Mouse (Mus musculus): ENCODE measurements around the gene Dpm2. TPM values are rescaled to one million over a fixed set of nuclear protein-coding genes. Genes with fewer than 3 reads are reported as not detected.

Gene Dpm2
- polyA plus RNA-seq, 1 experiment from 2014 or later, result 120 TPM

- Histone ChIP-seq H3K9me3 (ENCODE audit: control insufficient read depth) (no peaks in the 10 kb centered on the region), H3K4me1 (replicated peaks; ENCODE audit: control insufficient read depth, insufficient read depth, low read length) (0 out of 2 replicates have a peak, but pooled peaks cover 11% of the 10 kb centered on the region), H3K27ac (ENCODE audit: low read depth, low read length) (no peak overlapping the region), H3K9ac (ENCODE audit: low read depth, low read length) (no peak overlapping the region), H3K27me3 (replicated peaks; ENCODE audit: control insufficient read depth, insufficient read depth, low read length) (no peaks in the 10 kb centered on the region), H3K36me3 (ENCODE audit: control insufficient read depth, insufficient read depth) (no peaks in the 10 kb centered on the region), H3K4me2 (replicated peaks; ENCODE audit: low read depth) (no peak overlapping the region), H3K4me3 (ENCODE audit: low read depth, low read length) (no peak overlapping the region)
- WGBS, result 87% methylated on average over 2 of the region's 2 CpGs
- TF ChIP-seq CTCF (IDR thresholded peaks at IDR 0.05; ENCODE audit: low read depth), result no peak
- ATAC-seq, result no peak
Observed at GRCm38 (mm10) chr2:32533163-32533562, 37.5 kb upstream of the Dpm2 start.

DNA sequence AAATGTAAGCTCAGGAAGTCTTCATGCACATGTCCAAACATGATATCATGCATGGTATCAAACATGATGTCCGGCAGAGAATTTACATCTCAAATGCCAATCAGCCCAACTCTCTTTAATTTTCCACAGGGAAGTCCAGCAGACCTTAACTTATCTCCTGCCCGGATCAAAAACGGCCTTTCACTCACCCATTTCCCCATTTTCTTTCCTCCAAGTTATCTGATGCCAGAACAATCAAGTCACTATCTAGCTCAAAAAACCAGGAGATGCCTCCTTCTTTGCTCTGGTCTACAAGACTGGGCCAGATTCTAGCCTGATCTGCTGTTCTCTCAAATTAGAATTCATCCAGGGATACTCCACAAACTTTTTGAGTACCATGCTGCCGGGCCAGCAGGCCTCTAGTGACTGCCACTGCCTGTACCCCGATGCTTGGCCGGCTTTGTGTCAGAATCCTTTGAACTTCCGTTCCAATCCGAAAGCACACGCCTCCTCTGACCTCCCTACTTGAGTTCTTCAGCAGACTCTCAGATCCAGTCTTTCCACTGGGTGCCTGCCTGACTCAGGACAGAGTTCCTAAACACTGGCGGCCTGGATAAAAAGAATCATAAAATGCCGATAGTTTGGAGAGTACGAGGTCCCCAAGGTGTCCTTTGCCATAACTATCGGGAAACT lies 36.5 kb upstream of the Dpm2 start:
- no peaks in the 10 kb centered on the region for H3K36me3 ChIP-seq (ENCODE audit: control insufficient read depth, insufficient read depth)
- H3K4me1 ChIP-seq (replicated peaks; ENCODE audit: control insufficient read depth, insufficient read depth, low read length), result 0 out of 2 replicates have a peak, but pooled peaks cover 11% of the 10 kb centered on the region
- peak overlapping the region; percentile 100 for H3K27ac ChIP-seq (ENCODE audit: low read depth, low read length)
- H3K9me3 ChIP-seq (ENCODE audit: control insufficient read depth), result no peaks in the 10 kb centered on the region
- 7% methylated on average over 13 of the region's 13 CpGs for WGBS
- ATAC-seq, result no peak
- no peaks in the 10 kb centered on the region for H3K27me3 ChIP-seq (replicated peaks; ENCODE audit: control insufficient read depth, insufficient read depth, low read length)
- peak overlapping the region; percentile 91; the same call in 1 of the 2 replicates for H3K9ac ChIP-seq (ENCODE audit: low read depth, low read length)
- peak overlapping the region; percentile 88 for H3K4me2 ChIP-seq (replicated peaks; ENCODE audit: low read depth)
- H3K4me3 ChIP-seq (ENCODE audit: low read depth, low read length), result peak overlapping the region; percentile 91
- no peak for TF ChIP-seq CTCF (IDR thresholded peaks at IDR 0.05; ENCODE audit: low read depth)

DNA sequence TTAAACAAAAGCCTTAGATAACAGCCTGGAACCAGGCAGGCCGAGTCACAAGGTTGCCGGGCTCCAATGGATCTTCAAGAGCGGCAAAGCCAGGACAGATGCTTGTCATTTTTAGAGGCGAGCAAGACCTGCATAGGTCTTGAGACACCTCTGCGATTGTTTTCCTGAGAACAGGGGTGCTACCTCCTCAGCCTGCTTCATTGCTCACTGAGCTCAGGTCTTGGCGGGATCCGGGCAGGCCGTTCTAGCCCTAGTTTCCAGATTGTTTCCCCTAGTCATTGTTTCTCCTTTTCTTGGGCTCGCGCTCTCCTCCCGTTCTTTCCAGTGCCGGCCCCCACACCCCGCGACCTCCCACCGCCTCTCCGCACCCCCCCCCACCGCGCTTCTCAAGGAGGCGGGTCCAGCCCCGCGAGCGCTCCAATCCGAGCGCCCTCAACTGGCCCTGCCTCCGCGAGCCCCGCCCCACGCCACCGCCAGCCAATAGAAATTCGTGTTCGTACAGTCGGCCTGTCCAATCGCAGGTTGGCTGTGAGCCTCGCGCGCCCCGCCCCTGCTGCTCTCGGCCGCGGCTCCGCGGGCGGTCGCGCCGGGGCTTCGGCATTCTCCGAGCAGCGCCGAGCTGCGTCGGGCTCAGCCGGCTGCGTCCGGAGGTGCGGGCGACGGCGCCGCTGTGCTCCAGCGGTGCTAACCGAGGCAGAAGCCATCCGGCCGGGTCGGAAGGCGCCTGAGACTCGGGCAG lies 35.8 kb upstream of the Dpm2 start, which contains the start of gene Fam102a:
Gene Fam102a, plus strand, starts transcription at position 600 of the 739 bp plus-strand sequence.
- no peaks in the 10 kb centered on the region for H3K36me3 ChIP-seq (ENCODE audit: control insufficient read depth, insufficient read depth)
- TF ChIP-seq CTCF (IDR thresholded peaks at IDR 0.05; ENCODE audit: low read depth), result no peak
- H3K4me1 ChIP-seq (replicated peaks; ENCODE audit: control insufficient read depth, insufficient read depth, low read length), result peaks cover 11% of the 10 kb centered on the region; the same call in 1 of the 2 replicates
- ATAC-seq, result peak; percentile 88
- under 1% methylated on average over 66 of the region's 67 CpGs for WGBS
- no peaks in the 10 kb centered on the region for H3K9me3 ChIP-seq (ENCODE audit: control insufficient read depth)
- H3K4me2 ChIP-seq (replicated peaks; ENCODE audit: low read depth), result peak within 1 kb of the TSS; percentile 88
- peak within 1 kb of the TSS; percentile 91 for H3K4me3 ChIP-seq (ENCODE audit: low read depth, low read length)
- peak within 1 kb of the TSS; percentile 100 for H3K27ac ChIP-seq (ENCODE audit: low read depth, low read length)
- no peaks in the 10 kb centered on the region for H3K27me3 ChIP-seq (replicated peaks; ENCODE audit: control insufficient read depth, insufficient read depth, low read length)
- H3K9ac ChIP-seq (ENCODE audit: low read depth, low read length), result peak within 1 kb of the TSS; percentile 91

DNA sequence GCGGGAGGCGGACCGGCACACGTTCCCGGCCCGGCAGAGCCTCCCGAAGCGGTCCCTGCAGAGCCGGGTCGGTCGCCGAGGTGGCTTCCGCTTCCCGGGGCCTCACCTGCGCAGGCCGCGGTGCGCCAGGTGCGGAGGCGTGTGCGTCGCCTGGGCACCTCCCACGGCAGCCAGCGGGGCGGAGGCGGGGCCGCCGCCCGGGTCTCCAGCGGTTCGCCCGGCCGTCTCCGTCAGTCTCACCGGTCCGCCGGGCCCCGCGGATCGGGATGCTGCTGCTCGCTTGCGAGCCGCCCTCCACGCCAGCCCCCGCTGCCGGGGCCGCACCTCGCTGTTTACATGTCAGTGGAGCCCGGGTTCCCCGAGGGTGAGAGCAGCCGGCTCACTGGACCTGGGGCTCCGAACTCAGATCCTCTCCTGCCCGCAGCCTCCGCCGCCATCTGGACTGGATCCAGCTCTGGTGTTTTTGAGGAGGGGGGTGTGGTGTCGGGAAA lies 35.1 kb upstream of the Dpm2 start:
- H3K4me3 ChIP-seq (ENCODE audit: low read depth, low read length), result peak overlapping the region; percentile 91
- peaks cover 11% of the 10 kb centered on the region; the same call in 1 of the 2 replicates for H3K4me1 ChIP-seq (replicated peaks; ENCODE audit: control insufficient read depth, insufficient read depth, low read length)
- H3K4me2 ChIP-seq (replicated peaks; ENCODE audit: low read depth), result peak overlapping the region; percentile 88
- peak overlapping the region; percentile 100 for H3K27ac ChIP-seq (ENCODE audit: low read depth, low read length)
- H3K9ac ChIP-seq (ENCODE audit: low read depth, low read length), result peak overlapping the region; percentile 91
- ATAC-seq, result peak; percentile 85
- no peaks in the 10 kb centered on the region for H3K36me3 ChIP-seq (ENCODE audit: control insufficient read depth, insufficient read depth)
- no peaks in the 10 kb centered on the region for H3K9me3 ChIP-seq (ENCODE audit: control insufficient read depth)
- under 1% methylated on average over 53 of the region's 56 CpGs for WGBS
- H3K27me3 ChIP-seq (replicated peaks; ENCODE audit: control insufficient read depth, insufficient read depth, low read length), result no peaks in the 10 kb centered on the region
- no peak for TF ChIP-seq CTCF (IDR thresholded peaks at IDR 0.05; ENCODE audit: low read depth)

DNA sequence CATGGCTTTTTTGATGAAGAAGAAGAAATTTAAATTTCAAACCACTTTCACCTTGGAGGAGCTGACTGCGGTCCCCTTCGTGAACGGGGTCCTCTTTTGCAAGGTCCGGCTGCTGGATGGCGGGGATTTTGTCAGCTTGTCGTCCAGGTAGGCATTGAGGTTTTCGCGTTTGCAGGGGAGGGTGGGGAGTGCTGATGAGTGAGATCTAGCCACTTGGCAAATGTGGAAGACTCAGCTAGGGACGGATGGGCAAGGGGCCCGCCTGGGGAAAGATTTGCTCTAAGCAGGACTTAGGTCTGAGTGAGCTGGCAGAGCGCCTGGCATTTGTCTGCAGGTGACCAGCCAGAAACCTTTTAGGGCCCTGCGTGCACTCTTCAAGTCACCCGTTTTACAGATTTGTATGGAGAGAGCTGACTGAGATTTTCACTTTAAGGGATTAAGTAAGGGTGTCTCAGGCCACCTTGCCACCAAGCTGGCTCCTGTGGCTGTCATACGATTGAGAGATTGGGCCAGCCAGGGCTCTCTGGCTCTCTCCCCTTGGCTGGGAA lies 34.5 kb upstream of the Dpm2 start:
- H3K4me1 ChIP-seq (replicated peaks; ENCODE audit: control insufficient read depth, insufficient read depth, low read length), result peaks cover 10% of the 10 kb centered on the region; the same call in 1 of the 2 replicates
- H3K4me2 ChIP-seq (replicated peaks; ENCODE audit: low read depth), result peak overlapping the region; percentile 88
- 1% methylated on average over 14 of the region's 14 CpGs for WGBS
- peak overlapping the region; percentile 91 for H3K4me3 ChIP-seq (ENCODE audit: low read depth, low read length)
- H3K27ac ChIP-seq (ENCODE audit: low read depth, low read length), result peak overlapping the region; percentile 100
- no peaks in the 10 kb centered on the region for H3K36me3 ChIP-seq (ENCODE audit: control insufficient read depth, insufficient read depth)
- H3K9me3 ChIP-seq (ENCODE audit: control insufficient read depth), result no peaks in the 10 kb centered on the region
- H3K27me3 ChIP-seq (replicated peaks; ENCODE audit: control insufficient read depth, insufficient read depth, low read length), result no peaks in the 10 kb centered on the region
- H3K9ac ChIP-seq (ENCODE audit: low read depth, low read length), result peak overlapping the region; percentile 91
- TF ChIP-seq CTCF (IDR thresholded peaks at IDR 0.05; ENCODE audit: low read depth), result no peak
- ATAC-seq, result no peak

All from intestine, postnatal 0 days (tissue).